Mouse (Mus musculus) stomach, embryonic 16.5 days (tissue): Measurements from ENCODE around the gene B3gnt2. TPM values are rescaled to one million over a fixed set of nuclear protein-coding genes. Genes with fewer than 3 reads are reported as not detected.

Experiments used
- ATAC-seq: fragments of 200-750 bp; cut with Nextera tagmentation; 2 replicates; pipeline ENCODE4 v1.8.0; 2017; ENCODE audit warnings: moderate number of reproducible peaks, moderate TSS enrichment; ENCODE audit not compliant: insufficient read depth, low FRiP score
- H3K27ac ChIP-seq: fragments of 300-500 bp; sonication (generic); 2 replicates; pipeline ENCODE4 v1.5.1; 2014; ENCODE audit warnings: low read length
- H3K27me3 ChIP-seq: fragments of 300-500 bp; sonication (generic); 2 replicates; pipeline ENCODE4 v1.6.1; 2014; ENCODE audit warnings: low read length, control low read depth, mixed read lengths; ENCODE audit not compliant: control insufficient read depth, insufficient read depth
- H3K36me3 ChIP-seq: fragments of 300-500 bp; sonication (generic); 2 replicates; pipeline ENCODE4 v1.6.1; 2014; ENCODE audit warnings: low read length; ENCODE audit not compliant: control insufficient read depth, insufficient read depth
- H3K4me1 ChIP-seq: fragments of 300-500 bp; sonication (generic); 2 replicates; pipeline ENCODE4 v1.6.1; 2014; ENCODE audit warnings: low read length, control low read depth, mixed read lengths; ENCODE audit not compliant: control insufficient read depth, insufficient read depth
- H3K4me2 ChIP-seq: fragments of 300-500 bp; sonication (generic); 2 replicates; pipeline ENCODE4 v1.6.1; 2014; ENCODE audit warnings: low read depth, low read length, mixed read lengths
- H3K4me3 ChIP-seq: fragments of 300-500 bp; sonication (generic); replicated peaks from 2 replicates; pipeline ENCODE4 v1.5.1; 2014; ENCODE audit warnings: mild to moderate bottlenecking, low read length
- H3K9ac ChIP-seq: fragments of 300-500 bp; sonication (generic); 2 replicates; pipeline ENCODE4 v1.6.1; 2014; ENCODE audit warnings: low read length
- H3K9me3 ChIP-seq: fragments of 300-500 bp; sonication (generic); replicated peaks from 2 replicates; pipeline ENCODE4 v1.6.1; 2016; ENCODE audit warnings: low read length, control low read depth; ENCODE audit not compliant: control insufficient read depth
- WGBS: fragments of 180-500 bp; shearing (Covaris S2); extraction: QIAGEN DNeasy Blood & Tissue Kit; methylation state at CpG from one replicate; pipeline ENCODE4 v1.1.7; 2014; 5-methylcytosine and 5-hydroxymethylcytosine counted together
- polyA plus RNA-seq: library from polyadenylated mRNA; unstranded; fragments of >200 nt; fragmentation: Nextera tagmentation; extraction: Ambion mirVana; gene quantifications from 2 replicates; pipeline ENCODE4 v1.2.1, GENCODE M21; 2015

B3gnt2 gene
- polyA plus RNA-seq, 1 experiment from 2014 or later: 12.7 TPM

DNA sequence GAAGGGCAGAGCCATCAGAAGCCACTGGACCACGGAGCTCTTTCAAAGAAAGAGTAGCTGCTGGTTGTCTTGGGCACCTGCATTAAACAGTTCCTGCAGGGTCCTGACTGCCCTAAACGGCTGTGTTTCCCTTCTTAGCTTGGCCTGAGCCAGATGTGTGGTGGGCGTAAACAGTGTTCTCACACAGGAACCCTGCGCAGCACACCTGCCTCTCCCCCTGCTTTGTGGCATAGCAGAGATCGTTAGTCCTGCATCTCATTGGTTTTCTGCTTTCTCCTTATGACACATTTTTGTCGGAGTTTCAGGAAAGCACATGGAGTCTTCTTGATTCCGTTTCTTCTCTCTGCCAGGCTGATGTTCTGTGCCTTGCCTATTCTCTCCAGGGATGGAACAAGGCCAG lies 44.9 kb downstream of the B3gnt2 start:
- no peaks in the 10 kb centered on the region; the same call in 1 of the 2 replicates for H3K4me1 ChIP-seq

DNA sequence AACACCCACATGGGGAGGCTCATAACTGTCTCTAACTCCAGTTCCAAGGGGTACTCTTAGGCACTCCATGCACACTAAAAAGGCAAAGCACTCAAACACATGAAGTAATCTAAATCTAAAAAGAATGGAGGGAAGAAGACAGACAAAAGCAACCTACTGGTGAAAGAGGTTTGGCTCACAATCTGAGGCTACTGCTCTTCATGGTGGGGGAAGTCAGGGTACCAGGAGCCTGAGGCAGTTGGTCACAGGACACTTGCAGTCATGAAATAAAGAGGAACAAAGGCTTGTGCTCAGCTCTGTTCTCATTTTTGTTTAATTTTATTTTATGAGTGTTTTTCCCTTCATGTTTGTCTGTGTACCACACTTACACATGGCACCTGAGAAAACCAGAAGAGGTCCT lies 45.6 kb downstream of the B3gnt2 start:
- ATAC-seq: no peak
- no peak overlapping the region for H3K4me2 ChIP-seq
- no peaks in the 10 kb centered on the region; the same call in 1 of the 2 replicates for H3K4me1 ChIP-seq
- no peaks in the 10 kb centered on the region for H3K9me3 ChIP-seq
- H3K4me3 ChIP-seq: no peak overlapping the region
- no peaks in the 10 kb centered on the region for H3K27me3 ChIP-seq
- H3K36me3 ChIP-seq: no peaks in the 10 kb centered on the region
- H3K27ac ChIP-seq: no peak overlapping the region
- H3K9ac ChIP-seq: no peak overlapping the region

More for the DNA sequence above, 44.9 kb downstream of the B3gnt2 start:
- ATAC-seq: no peak
- H3K27ac ChIP-seq: no peak overlapping the region
- no peak overlapping the region for H3K9ac ChIP-seq
- H3K9me3 ChIP-seq: no peaks in the 10 kb centered on the region
- 79% methylated on average over 7 of the region's 7 CpGs for WGBS
- no peak overlapping the region for H3K4me2 ChIP-seq
- no peak overlapping the region for H3K4me3 ChIP-seq
- no peaks in the 10 kb centered on the region for H3K36me3 ChIP-seq
- H3K27me3 ChIP-seq: no peaks in the 10 kb centered on the region

DNA sequence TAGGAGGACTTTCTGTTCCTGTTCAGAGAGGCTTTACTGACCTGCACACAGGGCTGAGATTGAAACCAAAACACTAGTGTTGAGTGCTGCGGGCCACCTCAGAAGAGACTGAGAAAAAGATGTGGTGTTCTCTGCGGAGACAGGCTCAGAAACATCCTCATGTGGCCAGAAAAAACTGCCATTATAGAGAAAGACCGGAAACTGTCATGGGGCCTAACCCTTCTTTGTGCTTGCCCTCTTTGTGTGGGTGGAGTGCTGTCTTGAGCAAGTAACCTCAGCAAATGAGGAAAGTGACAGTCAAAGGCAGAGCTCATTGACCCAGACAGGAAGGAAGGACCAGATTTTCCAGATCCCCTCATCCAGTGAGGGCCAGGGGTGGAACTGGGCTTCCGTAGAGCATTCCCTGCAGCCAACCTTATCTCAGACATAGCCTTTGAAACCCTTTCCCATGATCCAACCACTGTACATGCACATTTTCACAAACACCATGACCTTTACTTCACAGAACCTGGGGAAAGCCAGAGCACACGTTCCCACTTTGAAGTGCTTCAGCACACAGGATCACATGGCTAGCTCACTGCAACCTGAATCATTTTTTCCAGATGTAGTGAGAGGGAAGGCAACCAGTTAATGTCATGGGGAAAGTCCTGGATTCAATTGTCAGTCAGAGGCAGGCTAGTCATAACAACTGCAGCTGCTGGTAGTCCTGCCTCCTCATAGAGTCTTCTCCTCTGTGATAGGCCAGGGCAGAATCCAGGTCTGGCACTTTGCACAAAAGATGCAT lies 46.6 kb downstream of the B3gnt2 start:
- Histone ChIP-seq H3K27ac (no peak overlapping the region), H3K27me3 (no peaks in the 10 kb centered on the region), H3K4me1 (no peaks in the 10 kb centered on the region; the same call in 1 of the 2 replicates), H3K4me2 (no peak overlapping the region), H3K36me3 (no peaks in the 10 kb centered on the region), H3K9ac (no peak overlapping the region), H3K9me3 (no peaks in the 10 kb centered on the region), H3K4me3 (no peak overlapping the region)
- ATAC-seq: no peak
- 78% methylated on average over 5 of the region's 5 CpGs for WGBS

DNA sequence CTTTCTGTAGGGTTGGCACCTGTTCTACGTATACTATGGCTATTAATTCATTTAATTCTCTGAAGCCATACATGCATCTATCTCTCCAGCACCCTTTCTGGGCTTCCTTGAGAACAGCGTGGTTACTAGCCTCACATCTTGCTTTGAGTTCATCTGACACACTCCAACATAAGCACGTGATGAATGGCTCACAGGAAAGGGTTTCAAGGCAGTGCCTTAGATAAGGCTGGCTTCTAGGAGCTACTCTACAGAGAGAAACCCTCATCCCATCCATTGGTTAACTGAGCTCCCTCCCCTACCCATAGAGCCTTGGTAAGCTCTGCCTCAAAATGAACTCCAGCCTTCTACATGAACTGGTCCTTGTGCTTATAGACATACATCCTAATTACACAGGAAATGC lies 47.3 kb downstream of the B3gnt2 start:
- H3K4me1 ChIP-seq: no peaks in the 10 kb centered on the region; the same call in 1 of the 2 replicates
- no peak for ATAC-seq
- H3K4me3 ChIP-seq: no peak overlapping the region
- no peak overlapping the region for H3K9ac ChIP-seq
- H3K36me3 ChIP-seq: no peaks in the 10 kb centered on the region
- no peak overlapping the region for H3K4me2 ChIP-seq
- 78% methylated on average over 3 of the region's 3 CpGs for WGBS
- H3K9me3 ChIP-seq: no peaks in the 10 kb centered on the region
- H3K27ac ChIP-seq: no peak overlapping the region
- H3K27me3 ChIP-seq: no peaks in the 10 kb centered on the region

DNA sequence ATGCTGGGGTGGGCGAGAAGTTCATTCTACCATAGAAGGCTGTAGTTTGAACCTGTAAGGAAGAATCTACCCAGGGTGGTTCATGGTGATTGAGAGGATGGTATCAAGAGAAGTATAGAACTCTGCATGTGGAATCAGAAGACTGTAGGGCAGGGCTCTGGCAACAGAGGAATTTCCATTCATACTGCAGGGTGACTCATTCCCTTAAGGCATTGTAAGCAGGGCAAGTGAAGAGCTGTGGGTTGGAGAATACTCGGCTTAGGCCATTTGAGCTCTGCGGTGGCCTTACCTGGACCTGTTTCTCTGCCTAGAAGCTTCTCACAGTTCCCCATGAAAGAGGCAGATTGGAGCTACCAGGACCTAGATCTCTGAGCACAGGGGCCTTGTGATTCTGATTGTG lies 49.3 kb downstream of the B3gnt2 start:
- Histone ChIP-seq H3K9ac (no peak overlapping the region), H3K4me3 (no peak overlapping the region), H3K9me3 (no peaks in the 10 kb centered on the region), H3K4me1 (no peaks in the 10 kb centered on the region; the same call in 1 of the 2 replicates), H3K4me2 (no peak overlapping the region), H3K27ac (no peak overlapping the region), H3K27me3 (no peaks in the 10 kb centered on the region), H3K36me3 (no peaks in the 10 kb centered on the region)
- peak; percentile 25; the same call in 1 of the 2 replicates for ATAC-seq
- WGBS: 78% methylated on average over 3 of the region's 3 CpGs

DNA sequence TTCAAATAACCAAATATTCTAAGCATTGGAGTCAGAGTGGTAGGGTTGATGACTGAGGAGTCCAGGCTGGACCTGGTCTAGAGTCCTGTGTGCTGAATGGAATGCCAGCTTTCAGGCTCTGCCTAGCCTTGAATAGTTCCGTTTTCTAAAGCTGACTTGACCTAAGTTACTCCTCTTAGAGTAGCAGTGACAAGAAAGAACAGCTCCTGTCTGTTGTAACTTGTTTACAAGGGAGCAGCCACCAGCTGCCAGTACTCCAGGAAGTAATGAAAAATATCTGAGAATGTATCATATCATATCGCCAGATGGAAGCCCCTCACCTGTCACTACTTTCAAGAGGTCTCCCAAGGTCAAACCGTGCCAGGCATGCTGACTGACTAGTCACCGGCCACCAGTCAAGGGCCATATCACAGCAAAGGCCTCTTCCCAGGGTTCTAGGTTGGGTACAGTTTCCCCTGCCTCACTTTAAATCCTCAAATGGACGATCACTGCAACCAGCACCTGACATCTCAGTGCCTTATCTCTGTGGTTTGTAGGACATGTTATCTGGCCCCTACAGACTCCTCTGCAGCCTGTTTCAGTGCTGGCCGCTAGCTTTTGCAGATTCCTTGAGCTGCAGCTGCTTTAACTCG lies 51.2 kb downstream of the B3gnt2 start:
- Histone ChIP-seq H3K27me3 (no peaks in the 10 kb centered on the region), H3K4me2 (no peak overlapping the region), H3K36me3 (no peaks in the 10 kb centered on the region), H3K9ac (no peak overlapping the region), H3K27ac (no peak overlapping the region), H3K9me3 (no peaks in the 10 kb centered on the region), H3K4me3 (no peak overlapping the region), H3K4me1 (no peaks in the 10 kb centered on the region; the same call in 1 of the 2 replicates)
- WGBS: 60% methylated on average over 7 of the region's 7 CpGs
- no peak for ATAC-seq

DNA sequence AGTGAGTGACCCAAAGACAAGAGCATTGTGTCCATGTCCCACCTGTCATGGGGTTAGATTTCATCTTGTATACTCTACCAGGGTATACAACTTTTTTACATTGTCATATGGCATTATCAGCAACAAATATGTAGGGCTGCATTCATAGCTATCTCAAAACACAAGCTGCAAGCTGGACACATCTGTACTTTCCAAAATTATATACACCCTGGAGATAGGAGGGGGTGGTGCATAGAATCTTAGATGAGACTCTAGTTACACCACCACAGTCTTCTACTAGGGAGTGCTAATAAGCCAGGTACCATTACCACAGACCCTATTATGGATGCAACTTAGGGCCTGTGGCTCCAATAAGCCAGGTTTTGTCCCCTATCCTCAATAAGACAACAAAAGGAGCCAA lies 52.7 kb downstream of the B3gnt2 start:
- ATAC-seq: no peak
- no peaks in the 10 kb centered on the region; the same call in 1 of the 2 replicates for H3K4me1 ChIP-seq
- H3K27ac ChIP-seq: no peak overlapping the region
- no peak overlapping the region for H3K4me2 ChIP-seq
- no peaks in the 10 kb centered on the region for H3K27me3 ChIP-seq
- no peaks in the 10 kb centered on the region for H3K9me3 ChIP-seq
- H3K9ac ChIP-seq: no peak overlapping the region
- H3K4me3 ChIP-seq: no peak overlapping the region
- no peaks in the 10 kb centered on the region for H3K36me3 ChIP-seq

DNA sequence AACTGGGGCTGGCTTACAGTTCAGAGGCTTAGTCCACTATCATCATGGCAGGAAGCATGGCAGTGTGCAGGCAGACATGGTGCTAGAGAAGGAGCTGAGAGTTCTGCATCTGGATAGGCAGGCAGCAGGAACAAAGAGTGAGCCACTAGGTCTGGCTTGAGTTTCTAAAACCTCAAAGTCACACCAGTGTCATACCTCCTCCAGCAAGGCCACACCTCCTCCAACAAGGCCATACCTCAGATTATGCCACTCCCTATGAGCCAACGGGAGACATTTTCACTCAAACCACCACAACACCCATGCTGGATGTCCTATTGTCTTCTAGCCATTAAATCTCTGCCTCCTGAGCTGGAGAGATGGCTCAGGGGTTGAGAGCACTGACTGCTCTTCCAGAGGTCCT lies 55.6 kb downstream of the B3gnt2 start:
- 69% methylated on average over 1 of the region's 1 CpGs for WGBS
- no peak for ATAC-seq
- no peaks in the 10 kb centered on the region for H3K4me1 ChIP-seq

DNA sequence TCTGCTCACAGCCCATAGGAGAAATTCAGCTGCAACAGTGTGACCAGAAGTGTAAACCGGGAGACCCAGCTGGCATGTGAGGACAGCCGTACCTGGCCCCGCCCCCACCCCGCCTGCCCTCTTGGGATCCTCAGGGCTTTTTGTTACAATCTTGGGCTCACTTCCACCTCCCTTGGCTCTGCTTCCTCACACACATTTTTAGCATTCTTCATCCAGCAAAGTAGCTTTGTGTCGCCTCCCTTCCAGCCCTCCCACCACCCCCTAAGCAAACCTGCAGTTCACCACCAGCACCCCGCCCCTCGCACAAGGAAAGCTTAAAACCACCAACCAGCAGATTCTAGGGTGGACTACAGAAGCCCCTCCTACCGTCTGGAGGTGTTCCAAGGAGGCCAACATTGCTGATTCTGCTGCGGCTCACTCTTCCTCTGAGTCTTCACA lies 60.8 kb downstream of the B3gnt2 start:
- peak overlapping the region; percentile 56; the same call in 1 of the 2 replicates for H3K27ac ChIP-seq
- H3K9ac ChIP-seq: peak overlapping the region; percentile 27; the same call in 1 of the 2 replicates
- no peaks in the 10 kb centered on the region for H3K36me3 ChIP-seq
- H3K4me3 ChIP-seq: no peak overlapping the region
- H3K27me3 ChIP-seq: no peaks in the 10 kb centered on the region
- H3K4me2 ChIP-seq: peak overlapping the region; percentile 30
- H3K4me1 ChIP-seq: peaks cover 5% of the 10 kb centered on the region; the same call in 1 of the 2 replicates
- WGBS: 19% methylated on average over 9 of the region's 9 CpGs
- no peaks in the 10 kb centered on the region for H3K9me3 ChIP-seq
- ATAC-seq: peak; percentile 65; the same call in 1 of the 2 replicates

More for the DNA sequence above, 55.6 kb downstream of the B3gnt2 start:
- Histone ChIP-seq H3K36me3 (no peaks in the 10 kb centered on the region), H3K4me3 (no peak overlapping the region), H3K4me2 (no peak overlapping the region), H3K27me3 (no peaks in the 10 kb centered on the region), H3K9ac (no peak overlapping the region), H3K27ac (no peak overlapping the region), H3K9me3 (no peaks in the 10 kb centered on the region)
